Mouse (Mus musculus) E14TG2a.4 (cell line): ENCODE measurements around the gene Sec1.

Experiments
- CTCF ChIP-seq: conservative IDR thresholded peaks from 2 replicates; pipeline ENCODE4 v1.5.1; 2014; ENCODE audit warnings: low read length
- POU5F1 ChIP-seq: IDR thresholded peaks from 2 replicates; pipeline ENCODE4 v1.6.1; 2014; ENCODE audit warnings: low read length, borderline replicate concordance

GRCm38 (mm10) chr7:45719180-45719579, 25.0 kb upstream of the Sec1 start:
- TF ChIP-seq CTCF (no peak), POU5F1 (no peak)
